Mouse (Mus musculus) adrenal gland (tissue): ENCODE measurements around the gene Fam47e.
"Not testable (repeated sequence)": the region's sequence is repeated elsewhere in the genome, so short reads cannot be mapped to it uniquely, and the experiment has no call there.

ENCODE experiments used
- intact Hi-C: fragments of 180-260 bp; cut with DNase I; formaldehyde crosslinking; loops from one replicate; pipeline ENCODE4 v1.15.1; 2025
- long read RNA-seq, 2 experiments: library from polyadenylated mRNA; unstranded; transcript quantifications; one replicate each; pipeline ENCODE4 v2.0.0; 2020; ENCODE audit warnings: borderline replicate concordance in 1 of 2; ENCODE audit not compliant: insufficient replicate concordance in 1 of 2

Gene Fam47e
- long read RNA-seq, experiment 1, result 0 reads
- long read RNA-seq, experiment 2, result 0 reads

- intact Hi-C loops, result no loop called here
These were observed at the start of gene Fam47e for GRCm38 (mm10) chr5:92554891-92555511. TSS of gene Fam47e (plus strand) at chr5:92555069.

- intact Hi-C loops, result loop anchor here (5.0 to 10.0 kb wide), 3 partner anchors 43 to 152 kb away; partner anchors contain the start of gene Stbd1
These were observed 49.4 kb upstream of the Fam47e start for GRCm38 (mm10) chr5:92505402-92505865.

GRCm38 (mm10) chr5:92506301-92506729, 48.6 kb upstream of the Fam47e start:
- intact Hi-C loops, result loop anchor here (5.0 to 10.0 kb wide), 3 partner anchors 44 to 151 kb away; partner anchors contain the start of gene Stbd1

- intact Hi-C loops, result loop anchor here (5.0 to 10.0 kb wide), 3 partner anchors 44 to 151 kb away; partner anchors contain the start of gene Stbd1
These were observed 48.1 kb upstream of the Fam47e start, which contains the start of gene Scarb2 for GRCm38 (mm10) chr5:92506733-92507132. TSS of gene Scarb2 (minus strand) at chr5:92506833.

DNA sequence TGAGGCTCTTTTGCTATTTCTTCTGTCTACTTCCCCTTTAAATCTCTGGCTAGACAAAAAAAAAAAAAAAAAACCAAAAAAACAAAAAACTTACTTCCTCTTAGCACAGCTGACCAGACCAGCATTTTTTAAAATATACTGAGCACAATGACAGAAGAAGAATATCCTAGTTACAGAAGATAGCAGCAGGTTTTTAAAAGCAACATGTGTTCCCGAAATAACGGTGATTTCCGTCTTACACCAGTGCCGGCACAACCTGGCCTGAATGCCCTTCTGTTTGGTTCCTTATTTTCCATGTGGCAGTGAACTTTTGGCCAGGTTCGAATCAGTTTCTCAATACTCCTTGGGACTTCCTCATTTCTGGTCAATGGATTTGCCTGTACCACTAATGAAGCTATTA, 46.0 kb upstream of the Fam47e start:
- intact Hi-C loops, result loop anchor here (5.0 to 10.0 kb wide), 3 partner anchors 47 to 148 kb away; partner anchors contain the start of gene Stbd1

- intact Hi-C loops, result no loop called here
These were observed 43.6 kb upstream of the Fam47e start for GRCm38 (mm10) chr5:92511256-92511655.

- intact Hi-C loops, result no loop called here
These were observed 42.8 kb upstream of the Fam47e start for GRCm38 (mm10) chr5:92512066-92512465.

- intact Hi-C loops, result not testable (repeated sequence)
These were observed 33.7 kb upstream of the Fam47e start for GRCm38 (mm10) chr5:92521131-92521530.

GRCm38 (mm10) chr5:92524821-92525258, 30.0 kb upstream of the Fam47e start:
- intact Hi-C loops, result no loop called here

DNA sequence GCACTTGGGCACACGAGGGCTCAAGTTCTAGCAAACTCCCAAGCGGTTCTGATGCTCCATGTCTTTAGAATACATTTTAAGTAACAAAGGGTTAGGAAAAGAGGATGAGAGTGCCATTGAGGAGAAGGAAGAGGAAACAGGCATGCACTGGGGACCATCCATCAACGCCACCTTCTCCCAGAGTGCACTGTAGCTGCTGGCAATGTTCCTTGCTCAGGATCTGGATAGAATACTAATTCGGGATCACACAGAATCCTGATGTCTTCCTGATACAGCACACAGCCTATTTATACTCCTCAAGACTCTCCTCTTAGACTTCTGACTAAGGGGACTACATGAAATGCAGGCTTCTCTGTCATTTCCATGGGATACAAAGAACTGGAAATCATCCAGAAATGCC, 15.2 kb upstream of the Fam47e start:
- intact Hi-C loops, result no loop called here

- intact Hi-C loops, result no loop called here
These were observed 2.3 kb upstream of the Fam47e start for GRCm38 (mm10) chr5:92552611-92553010.

DNA sequence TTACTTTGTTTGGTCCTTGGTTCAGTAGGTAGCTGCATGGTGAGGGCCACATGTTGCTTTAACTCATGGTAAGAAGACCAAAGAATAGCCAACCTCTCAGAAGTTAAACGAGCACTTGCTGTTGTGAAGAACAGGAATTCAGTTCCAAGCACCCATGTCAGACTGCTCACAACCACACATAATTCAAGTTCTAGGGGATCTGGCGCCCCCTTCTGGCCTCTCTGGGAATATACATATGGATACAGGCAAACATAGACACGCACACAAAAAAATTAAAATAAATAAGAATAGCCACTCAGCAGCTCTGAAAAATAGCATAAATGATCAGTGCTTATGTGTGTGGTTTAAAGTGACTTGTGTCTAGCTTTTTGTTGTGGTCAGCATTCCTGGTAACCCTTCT, 930 bp upstream of the Fam47e start:
- intact Hi-C loops, result no loop called here

GRCm38 (mm10) chr5:92554443-92554842, 426 bp upstream of the Fam47e start:
- intact Hi-C loops, result no loop called here

DNA sequence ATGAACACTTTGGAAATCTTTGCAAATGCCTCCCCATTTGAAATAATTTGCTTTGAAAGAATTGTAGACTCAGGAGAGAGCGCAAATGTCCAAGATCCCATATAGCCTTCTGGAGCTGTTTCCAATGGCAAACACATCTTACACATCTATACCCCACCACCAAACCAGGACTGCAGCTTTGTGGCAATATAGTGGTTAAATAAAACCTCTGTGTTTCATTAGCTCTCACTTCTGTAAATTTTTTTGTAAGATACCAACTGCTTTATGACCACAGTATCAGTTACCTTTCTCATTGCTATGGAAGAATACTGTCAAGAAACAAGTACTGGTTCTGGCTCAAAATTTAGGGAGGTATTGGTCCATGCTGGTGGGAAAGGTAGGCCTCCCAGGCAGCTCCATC, 1.0 kb downstream of the Fam47e start:
- intact Hi-C loops, result no loop called here

DNA sequence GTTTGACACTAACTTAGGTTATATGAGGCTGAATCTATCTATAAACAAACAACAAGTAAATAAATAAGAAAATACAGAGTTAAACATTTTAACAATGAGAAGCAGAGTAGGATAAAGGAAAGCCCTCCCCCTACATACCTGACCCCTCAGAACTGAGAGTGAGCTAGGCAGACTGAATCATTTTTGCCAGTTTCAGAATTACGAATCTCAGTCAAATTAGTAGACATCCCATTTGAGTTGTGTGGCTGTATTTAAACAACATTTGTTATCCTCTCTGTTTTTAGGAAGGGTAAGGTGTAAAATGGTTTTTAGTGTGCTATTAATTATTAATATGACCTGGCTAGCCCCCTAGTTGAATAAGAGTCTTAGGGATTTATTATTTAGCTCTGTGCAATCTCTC, 2.6 kb downstream of the Fam47e start:
- intact Hi-C loops, result no loop called here

- intact Hi-C loops, result no loop called here
These were observed 5.3 kb downstream of the Fam47e start for GRCm38 (mm10) chr5:92560201-92560600.

DNA sequence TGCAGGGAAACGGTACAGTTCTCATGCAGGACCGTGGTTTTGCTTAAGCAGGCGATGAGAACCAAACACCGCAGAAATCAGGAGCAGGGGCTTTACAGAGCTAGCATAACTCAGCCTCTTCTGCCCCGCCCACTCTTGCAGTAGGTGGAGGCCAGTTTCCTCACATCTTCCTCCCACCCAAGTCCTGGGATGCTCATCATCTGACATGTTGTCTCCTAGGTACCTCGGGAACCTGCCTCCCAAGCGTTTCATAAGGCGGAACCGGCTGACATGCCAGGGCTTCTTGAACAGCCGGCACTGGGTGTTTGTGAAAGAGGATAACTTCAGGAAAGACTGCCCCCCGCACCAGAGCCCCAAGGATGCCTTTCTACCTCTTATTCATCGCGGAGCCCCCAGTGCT, 7.1 kb downstream of the Fam47e start:
- intact Hi-C loops, result no loop called here

GRCm38 (mm10) chr5:92571232-92571631, 16.4 kb downstream of the Fam47e start:
- intact Hi-C loops, result no loop called here

DNA sequence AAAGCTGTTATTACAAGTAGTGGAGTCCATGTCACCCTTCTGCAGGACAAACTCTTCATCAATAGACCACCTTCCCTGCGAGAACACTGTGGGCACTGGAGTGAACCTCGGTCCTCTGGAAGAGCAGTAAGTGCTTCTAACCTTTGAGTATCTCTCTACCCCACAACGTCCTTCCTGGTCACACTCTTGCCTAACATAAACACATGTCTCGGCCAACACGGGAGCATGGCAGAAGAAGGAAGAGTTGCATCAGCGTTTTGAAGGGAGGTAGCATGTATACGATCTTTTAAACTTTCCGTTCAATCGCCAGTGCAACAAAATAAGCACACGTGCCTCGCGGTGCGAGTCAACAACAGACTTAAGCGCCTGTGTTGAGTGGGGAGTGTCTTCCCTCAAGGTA, 24.7 kb downstream of the Fam47e start:
- intact Hi-C loops, result no loop called here

DNA sequence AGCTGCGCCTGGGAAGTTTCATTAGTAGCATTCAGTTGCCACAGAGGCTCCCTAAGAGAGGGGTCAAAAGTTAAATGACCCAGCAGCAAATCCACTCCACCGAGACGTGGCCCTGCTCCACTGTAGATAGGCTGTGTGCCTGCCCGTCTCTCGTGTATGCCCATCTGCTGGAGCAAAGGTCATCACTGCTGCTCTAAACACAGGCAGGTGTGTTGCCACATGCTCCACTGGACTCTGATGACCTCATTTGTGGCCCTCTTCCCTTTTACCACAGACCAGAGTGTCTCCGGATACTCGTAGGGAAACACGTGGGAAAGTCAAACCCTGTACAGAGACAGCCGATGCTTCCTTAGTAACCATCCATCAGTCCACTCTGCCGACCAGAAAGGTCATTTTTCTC, 31.1 kb downstream of the Fam47e start:
- intact Hi-C loops, result no loop called here

GRCm38 (mm10) chr5:92595026-92595425, 40.2 kb downstream of the Fam47e start:
- intact Hi-C loops, result no loop called here

DNA sequence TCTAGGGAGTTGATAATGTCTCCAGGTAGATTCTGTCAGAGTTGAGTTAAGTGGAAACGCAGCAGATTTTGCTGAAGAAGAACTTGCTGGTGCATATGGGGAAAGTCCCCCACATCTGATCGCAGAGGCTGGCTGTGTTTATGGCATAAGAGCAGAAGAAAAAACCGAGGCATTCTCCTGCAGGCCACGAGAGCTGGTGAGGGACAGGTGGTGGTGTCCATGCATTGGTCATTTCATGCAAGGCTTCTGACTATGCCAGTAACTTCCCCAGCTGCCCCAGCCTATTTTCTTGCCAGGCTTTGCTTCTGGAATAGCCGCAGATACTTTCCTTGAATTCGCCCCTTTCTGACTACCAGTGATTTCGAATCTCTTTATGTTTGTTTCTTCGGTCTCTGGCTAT, 42.0 kb downstream of the Fam47e start:
- intact Hi-C loops, result no loop called here

DNA sequence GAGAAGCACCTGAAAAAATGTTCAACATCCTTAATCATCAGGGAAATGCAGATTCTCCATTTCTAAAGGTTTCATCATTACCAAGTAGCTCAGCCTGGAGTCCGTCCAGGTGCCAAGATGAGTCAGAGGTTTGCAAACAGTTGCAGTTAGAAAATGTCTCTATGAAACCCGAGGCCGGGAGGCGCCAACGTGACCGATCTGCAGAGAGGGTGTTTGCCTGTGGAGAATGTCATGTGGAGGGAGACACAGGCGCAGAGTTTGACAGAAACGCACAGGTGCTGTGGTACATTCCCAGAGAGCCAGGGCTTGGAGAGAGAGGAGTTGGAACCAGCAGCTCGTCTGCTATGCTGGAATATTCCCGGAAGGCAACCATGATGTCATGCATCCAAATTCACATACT, 44.2 kb downstream of the Fam47e start:
- intact Hi-C loops, result no loop called here
